Mouse (Mus musculus) liver, embryonic 14.5 days (tissue): ENCODE measurements around the gene Zdhhc19.

ENCODE experiments used
- CTCF ChIP-seq: IDR thresholded peaks from 2 replicates; pipeline ENCODE4 v1.5.1; 2016; ENCODE audit warnings: antibody characterized with exemption, low read depth, control low read depth
- EP300 ChIP-seq: IDR thresholded peaks from 2 replicates; pipeline ENCODE4 v1.6.1; 2016; ENCODE audit warnings: antibody characterized with exemption, low read depth

- TF ChIP-seq CTCF: no peak
- TF ChIP-seq EP300: no peak
These were observed 54.4 kb downstream of the Zdhhc19 start for GRCm38 (mm10) chr16:32550487-32550886.
